Mouse (Mus musculus) CH12.LX (cell line): Measurements from ENCODE around the gene Aip. TPM values are rescaled to one million over a fixed set of nuclear protein-coding genes. Genes with fewer than 3 reads are reported as not detected.
A peak's percentile ranks its signal among the peaks of the same experiment; 100 is the strongest.

Source experiments
- DNase-seq: peaks from one replicate; pipeline ENCODE4 v3.0.0-alpha.2; 2013; ENCODE audit errors: extremely low read depth
- H3K27ac ChIP-seq: 2 replicates; pipeline ENCODE4 v1.5.1; 2012; ENCODE audit warnings: low read depth, mild to moderate bottlenecking, control low read depth, moderate library complexity; ENCODE audit not compliant: insufficient read depth
- H3K27me3 ChIP-seq: replicated peaks from 2 replicates; pipeline ENCODE3; 2012; ENCODE audit warnings: inconsistent platforms
- H3K36me3 ChIP-seq, 2 experiments: replicated peaks in 1 of 2; 2 replicates each; pipeline versions ENCODE3 to v1.6.1; 2012; ENCODE audit warnings: inconsistent platforms in 1 of 2, low read length in 1 of 2, mild to moderate bottlenecking in 1 of 2, mixed read lengths in 1 of 2, moderate library complexity in 1 of 2; ENCODE audit not compliant: control insufficient read depth in 1 of 2, insufficient read depth in 1 of 2
- H3K4me1 ChIP-seq, 2 experiments: 2 replicates each; pipeline ENCODE4 v1.6.1; 2012; ENCODE audit warnings: inconsistent platforms in 1 of 2, moderate library complexity in 1 of 2; ENCODE audit not compliant: insufficient read depth in 2 of 2, control insufficient read depth in 1 of 2
- H3K4me2 ChIP-seq: 2 replicates; pipeline ENCODE4 v1.6.1; 2012; ENCODE audit warnings: low read depth, mild to moderate bottlenecking, control low read depth; ENCODE audit not compliant: poor library complexity, insufficient read depth, severe bottlenecking
- H3K4me3 ChIP-seq, 3 experiments: fragments of 150-350 bp in 1 of 3; sonication (generic) in 1 of 3; replicated peaks in 1 of 3; 2 replicates each; pipeline versions ENCODE3 to v1.5.1; 2011 to 2012; ENCODE audit warnings: low read depth in 2 of 3, low read length in 2 of 3, mild to moderate bottlenecking in 2 of 3, moderate library complexity in 2 of 3, control low read depth in 1 of 3, improper control_type of control experiment in 1 of 3, inconsistent platforms in 1 of 3, mixed read lengths in 1 of 3; ENCODE audit not compliant: poor library complexity in 1 of 3
- H3K79me2 ChIP-seq: replicated peaks from 2 replicates; pipeline ENCODE4 v1.6.1; 2012; ENCODE audit warnings: mild to moderate bottlenecking, moderate library complexity; ENCODE audit not compliant: control insufficient read depth, poor library complexity, insufficient read depth, severe bottlenecking; ENCODE audit errors: extremely low read depth
- H3K9ac ChIP-seq: 2 replicates; pipeline ENCODE4 v1.6.1; 2012; ENCODE audit warnings: low read depth, mild to moderate bottlenecking, control low read depth, moderate library complexity; ENCODE audit not compliant: insufficient read depth
- H3K9me3 ChIP-seq: replicated peaks from 2 replicates; pipeline ENCODE3; 2012; ENCODE audit warnings: low read length, inconsistent platforms, mixed read lengths
- BHLHE40 ChIP-seq: IDR thresholded peaks from 2 replicates; pipeline ENCODE4 v1.6.1; 2011; ENCODE audit warnings: mild to moderate bottlenecking, low read depth, low read length, improper control_type of control experiment
- CHD1 ChIP-seq: IDR thresholded peaks from 2 replicates; pipeline ENCODE4 v1.6.1; 2012; ENCODE audit warnings: low read depth, low read length, improper control_type of control experiment, inconsistent platforms
- CHD2 ChIP-seq: IDR thresholded peaks from 2 replicates; pipeline ENCODE4 v1.6.1; 2011; ENCODE audit warnings: low read length, improper control_type of control experiment
- CTCF ChIP-seq, 2 experiments: IDR thresholded peaks in 1 of 2; conservative IDR thresholded peaks in 1 of 2; 2 replicates each; pipeline ENCODE4 v1.5.1; 2011 to 2012; ENCODE audit warnings: low read depth in 2 of 2, low read length in 2 of 2, improper control_type of control experiment in 1 of 2, inconsistent platforms in 1 of 2, mild to moderate bottlenecking in 1 of 2, moderate library complexity in 1 of 2
- E2F4 ChIP-seq: IDR thresholded peaks from 2 replicates; pipeline ENCODE4 v1.6.1; 2011; ENCODE audit warnings: low read depth, low read length, improper control_type of control experiment; ENCODE audit not compliant: insufficient replicate concordance
- ELF1 ChIP-seq: IDR thresholded peaks from 2 replicates; pipeline ENCODE4 v1.6.1; 2014; ENCODE audit warnings: low read depth, mild to moderate bottlenecking, inconsistent platforms, low read length, improper control_type of control experiment
- EP300 ChIP-seq: IDR thresholded peaks from 2 replicates; pipeline ENCODE4 v1.6.1; 2011; ENCODE audit warnings: low read length, improper control_type of control experiment
- HCFC1 ChIP-seq: IDR thresholded peaks from 2 replicates; pipeline ENCODE4 v1.6.1; 2012; ENCODE audit warnings: low read depth, mild to moderate bottlenecking, inconsistent platforms, low read length, improper control_type of control experiment
- IRF4 ChIP-seq: IDR thresholded peaks from 2 replicates; pipeline ENCODE4 v1.6.1; 2014; ENCODE audit warnings: low read depth, mild to moderate bottlenecking, inconsistent platforms, low read length, improper control_type of control experiment
- JUN ChIP-seq: IDR thresholded peaks from 2 replicates; pipeline ENCODE4 v1.6.1; 2011; ENCODE audit warnings: low read depth, mild to moderate bottlenecking, low read length, improper control_type of control experiment, moderate library complexity; ENCODE audit not compliant: insufficient read depth
- JUND ChIP-seq: conservative IDR thresholded peaks from 2 replicates; pipeline ENCODE4 v1.6.1; 2011; ENCODE audit warnings: low read depth, low read length, improper control_type of control experiment
- KAT2A ChIP-seq: IDR thresholded peaks from 2 replicates; pipeline ENCODE4 v1.6.1; 2012; ENCODE audit warnings: low read length, improper control_type of control experiment, inconsistent platforms; ENCODE audit not compliant: insufficient replicate concordance
- MAFK ChIP-seq: IDR thresholded peaks from 2 replicates; pipeline ENCODE4 v1.6.1; 2011; ENCODE audit warnings: low read length, improper control_type of control experiment; ENCODE audit not compliant: insufficient replicate concordance
- MAX ChIP-seq: IDR thresholded peaks from 2 replicates; pipeline ENCODE4 v1.6.1; 2011; ENCODE audit warnings: low read length, improper control_type of control experiment
- MAZ ChIP-seq: IDR thresholded peaks from 2 replicates; pipeline ENCODE4 v1.6.1; 2012; ENCODE audit warnings: low read depth, mild to moderate bottlenecking, inconsistent platforms, low read length, improper control_type of control experiment, moderate library complexity
- MEF2A ChIP-seq: IDR thresholded peaks from 2 replicates; pipeline ENCODE4 v1.6.1; 2014; ENCODE audit warnings: low read depth, mild to moderate bottlenecking, inconsistent platforms, low read length, improper control_type of control experiment, borderline replicate concordance
- MXI1 ChIP-seq: IDR thresholded peaks from 2 replicates; pipeline ENCODE4 v1.6.1; 2011; ENCODE audit warnings: mild to moderate bottlenecking, low read depth, low read length, improper control_type of control experiment
- MYC ChIP-seq: IDR thresholded peaks from 2 replicates; pipeline ENCODE4 v1.6.1; 2011; ENCODE audit warnings: low read depth, mild to moderate bottlenecking, improper control_type of control experiment, low read length
- NELFE ChIP-seq: IDR thresholded peaks from 2 replicates; pipeline ENCODE4 v1.6.1; 2011; ENCODE audit warnings: low read depth, low read length, improper control_type of control experiment
- NRF1 ChIP-seq: IDR thresholded peaks from 2 replicates; pipeline ENCODE4 v1.6.1; 2014; ENCODE audit warnings: low read depth, mild to moderate bottlenecking, inconsistent platforms, low read length, improper control_type of control experiment, moderate library complexity
- PAX5 ChIP-seq: IDR thresholded peaks from 2 replicates; pipeline ENCODE4 v1.6.1; 2012; ENCODE audit warnings: low read length, inconsistent platforms, mixed read lengths
- POLR2A ChIP-seq: IDR thresholded peaks from 2 replicates; pipeline ENCODE4 v1.6.1; 2011; ENCODE audit warnings: low read depth, mild to moderate bottlenecking, improper control_type of control experiment, low read length
- POLR2AphosphoS2 ChIP-seq: IDR thresholded peaks from 2 replicates; pipeline ENCODE4 v1.6.1; 2011; ENCODE audit warnings: low read depth, low read length, improper control_type of control experiment
- RAD21 ChIP-seq: IDR thresholded peaks from 2 replicates; pipeline ENCODE4 v1.6.1; 2011; ENCODE audit warnings: low read depth, mild to moderate bottlenecking, low read length, improper control_type of control experiment, moderate library complexity
- SIN3A ChIP-seq: IDR thresholded peaks from 2 replicates; pipeline ENCODE4 v1.6.1; 2012; ENCODE audit warnings: low read length, improper control_type of control experiment, inconsistent platforms
- SMC3 ChIP-seq: IDR thresholded peaks from 2 replicates; pipeline ENCODE4 v1.6.1; 2011; ENCODE audit warnings: low read depth, low read length, improper control_type of control experiment
- TCF12 ChIP-seq: IDR thresholded peaks from 2 replicates; pipeline ENCODE4 v1.6.1; 2014; ENCODE audit warnings: low read depth, mild to moderate bottlenecking, inconsistent platforms, low read length, improper control_type of control experiment
- UBTF ChIP-seq: IDR thresholded peaks from 2 replicates; pipeline ENCODE4 v1.6.1; 2012; ENCODE audit warnings: low read depth, mild to moderate bottlenecking, inconsistent platforms, low read length, improper control_type of control experiment, moderate library complexity
- USF1 ChIP-seq: IDR thresholded peaks from 2 replicates; pipeline ENCODE4 v1.6.1; 2014; ENCODE audit warnings: low read depth, mild to moderate bottlenecking, inconsistent platforms, low read length, improper control_type of control experiment
- ZC3H11A ChIP-seq: IDR thresholded peaks from 2 replicates; pipeline ENCODE4 v1.6.1; 2012; ENCODE audit warnings: low read depth, mild to moderate bottlenecking, inconsistent platforms, low read length, improper control_type of control experiment
- ZKSCAN1 ChIP-seq: IDR thresholded peaks from 2 replicates; pipeline ENCODE4 v1.6.1; 2012; ENCODE audit warnings: low read depth, inconsistent platforms, low read length, improper control_type of control experiment, borderline replicate concordance
- dilution Hi-C: fragments of 300-500 bp; cut with MboI; formaldehyde crosslinking; loops from 2 replicates; pipeline ENCODE4 v1.14.3; 2020; ENCODE audit warnings: low sequenced_read_pairs; ENCODE audit not compliant: extremely low pct_unique_long_range_greater_than_20kb, extremely low pct_ligation_motif_present
- in situ Hi-C: fragments of 300-500 bp; cut with MboI; formaldehyde crosslinking; loops from 3 replicates; pipeline ENCODE4 v1.14.3; 2019; ENCODE audit warnings: low sequenced_read_pairs, low pct_ligation_motif_present, low pct_unique_long_range_greater_than_20kb, mixed read lengths
- polyA plus RNA-seq: library from polyadenylated mRNA; unstranded; fragments of >175 nt; gene quantifications from 2 replicates; pipeline ENCODE4 v1.2.1, GENCODE M21; 2012; ENCODE audit warnings: low read depth; ENCODE audit not compliant: insufficient read length
- total RNA-seq, 2 experiments: library from RNA; depleted of rRNA; stranded (reverse); fragments of 300-350 nt in 1 of 2; fragments of >200 nt in 1 of 2; gene quantifications; 2 replicates each; pipeline ENCODE4 v1.2.3; 2012 to 2014

Aip gene
- total and polyA plus RNA-seq, 3 experiments = 11.7 to 64.8 (median 39.7) TPM

DNA sequence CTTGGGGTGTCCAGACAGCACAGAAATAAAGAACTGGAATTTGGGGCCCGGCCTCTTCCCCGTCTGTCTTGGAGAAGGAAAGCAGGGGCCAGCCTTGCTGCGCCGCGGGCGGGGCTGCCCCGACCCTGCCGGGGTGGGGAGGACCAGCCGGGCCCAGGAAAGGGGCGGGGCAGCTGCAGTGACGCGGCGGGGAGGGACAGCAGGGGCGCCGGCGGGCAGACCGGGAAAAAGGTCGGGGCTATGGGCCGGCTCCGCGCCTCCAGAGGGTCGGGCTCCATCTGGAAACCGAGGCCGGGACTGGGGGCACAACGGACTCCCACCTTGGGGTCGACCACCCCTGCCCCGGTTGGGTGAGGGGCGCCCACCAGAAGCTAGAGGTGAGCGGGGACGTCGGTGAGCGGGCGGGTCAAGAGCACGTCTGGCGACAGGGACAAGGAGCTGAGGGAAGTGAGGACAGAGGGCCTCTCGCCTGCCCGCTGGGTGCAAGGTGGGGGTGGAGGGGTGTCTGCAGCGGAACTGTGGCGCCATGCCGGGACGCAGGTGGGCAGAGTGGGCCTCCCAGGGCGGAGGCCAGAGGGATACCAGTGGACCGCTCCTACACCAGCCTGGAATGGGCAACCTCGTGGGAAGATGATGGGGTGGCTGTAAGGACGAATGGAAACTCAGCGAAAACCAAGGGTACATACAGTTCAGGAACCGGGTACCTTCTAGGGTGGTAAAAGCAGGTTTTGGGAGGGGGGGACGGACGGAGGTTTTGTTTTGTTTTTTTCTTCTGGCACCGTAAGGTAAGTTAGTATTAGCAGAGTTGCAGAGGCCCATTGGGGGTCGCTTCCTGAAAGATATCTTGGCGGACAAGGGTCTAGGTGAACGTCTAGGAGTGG, 25.6 kb downstream of the Aip start, which contains the start of gene Pitpnm1:
Pitpnm1 (plus strand) TSS at position 162 of the 881 bp plus-strand sequence.
- H3K27me3 ChIP-seq = no peaks in the 10 kb centered on the region
- in situ Hi-C loops = no loop called here

GRCm38 (mm10) chr19:4099056-4099455, 26.6 kb downstream of the Aip start:
- Histone ChIP-seq H3K36me3 (peaks cover 23 to 39% of the 10 kb centered on the region in 2 experiments), H3K4me1 (peaks cover 18 to 64% of the 10 kb centered on the region in 2 experiments), H3K27me3 (no peaks in the 10 kb centered on the region), H3K4me3 (peak overlapping the region in 2 of 3 experiments; percentile 87 to 92), H3K79me2 (peaks cover 9% of the 10 kb centered on the region), H3K9me3 (no peaks in the 10 kb centered on the region), H3K9ac (peak overlapping the region; percentile 51), H3K27ac (peak overlapping the region; percentile 78), H3K4me2 (peak overlapping the region; percentile 89)
- DNase-seq = peak; percentile 94
- dilution Hi-C loops (no loop called here), in situ Hi-C loops (no loop called here)
- peak; percentile 73; the same call in 1 of the 2 replicates for TF ChIP-seq MAZ
- TF ChIP-seq POLR2AphosphoS2 = no peak
- TF ChIP-seq JUN = no peak
- peak; percentile 33; the same call in 1 of the 2 replicates for TF ChIP-seq NRF1
- TF ChIP-seq E2F4 = no peak
- no peak; the same call in 1 of the 2 replicates for TF ChIP-seq MEF2A
- 0 out of 2 replicates have a peak, but pooled peaks have one; percentile 27 for TF ChIP-seq BHLHE40
- TF ChIP-seq NELFE = peak; percentile 29; the same call in 1 of the 2 replicates
- TF ChIP-seq PAX5 = no peak
- 0 out of 2 replicates have a peak, but pooled peaks have one; percentile 9 for TF ChIP-seq CHD2
- TF ChIP-seq MXI1 = peak; percentile 66
- no peak; the same call in 1 of the 2 replicates for TF ChIP-seq IRF4
- TF ChIP-seq JUND = no peak
- TF ChIP-seq SMC3 = peak; percentile 97
- no peak for TF ChIP-seq UBTF
- no peak for TF ChIP-seq MAFK
- TF ChIP-seq POLR2A = 0 out of 2 replicates have a peak, but pooled peaks have one; percentile 28
- TF ChIP-seq CHD1 = no peak
- peak; percentile 64 to 97 for TF ChIP-seq CTCF (conservative IDR thresholded peaks at IDR 0.05 in 1 of 2, IDR thresholded peaks at IDR 0.05 in 1 of 2; ENCODE audit: low read depth in 2 of 2, low read length in 2 of 2)
- TF ChIP-seq ZKSCAN1 = no peak
- TF ChIP-seq USF1 = no peak
- TF ChIP-seq ELF1 = peak; percentile 56; the same call in 1 of the 2 replicates

More for the DNA sequence above, 25.6 kb downstream of the Aip start, which contains the start of gene Pitpnm1:
- dilution Hi-C loops = no loop called here
- peak; percentile 64 for DNase-seq
- TF ChIP-seq IRF4 (peak; percentile 39; the same call in 1 of the 2 replicates), MAX (peak; percentile 10; the same call in 1 of the 2 replicates), ZC3H11A (no peak), KAT2A (no peak), ZKSCAN1 (no peak), MAZ (peak; percentile 86), EP300 (no peak), TCF12 (peak; percentile 20; the same call in 1 of the 2 replicates), CTCF (conservative IDR thresholded peaks at IDR 0.05 in 1 of 2, IDR thresholded peaks at IDR 0.05 in 1 of 2; ENCODE audit: low read depth in 2 of 2, low read length in 2 of 2) (no peak), JUND (no peak), HCFC1 (no peak), USF1 (no peak), RAD21 (no peak), MXI1 (peak; percentile 43), NRF1 (peak; percentile 2; the same call in 1 of the 2 replicates), POLR2A (peak; percentile 57; the same call in 1 of the 2 replicates), SIN3A (peak; percentile 31; the same call in 1 of the 2 replicates), MYC (0 out of 2 replicates have a peak, but pooled peaks have one; percentile 22), E2F4 (no peak)
- peak within 1 kb of the TSS; percentile 89 for H3K4me2 ChIP-seq
- peaks cover 18 to 72% of the 10 kb centered on the region in 2 experiments for H3K4me1 ChIP-seq
- peaks cover 31 to 50% of the 10 kb centered on the region in 2 experiments for H3K36me3 ChIP-seq
- H3K9me3 ChIP-seq = no peaks in the 10 kb centered on the region
- H3K79me2 ChIP-seq = peaks cover 9% of the 10 kb centered on the region
- peak within 1 kb of the TSS; percentile 82 to 92 (median 87) for H3K4me3 ChIP-seq
- peak within 1 kb of the TSS; percentile 78 for H3K27ac ChIP-seq
- H3K9ac ChIP-seq = peak within 1 kb of the TSS; percentile 51
